Mouse (Mus musculus) 3134 (cell line): ENCODE results near the gene Nprl2.

Source experiments
- DNase-seq: peaks from one replicate; pipeline ENCODE4 v3.0.0-alpha.2; 2011; ENCODE audit warnings: low spot score; ENCODE audit not compliant: insufficient read length; ENCODE audit errors: extremely low read depth

Nprl2 gene

DNA sequence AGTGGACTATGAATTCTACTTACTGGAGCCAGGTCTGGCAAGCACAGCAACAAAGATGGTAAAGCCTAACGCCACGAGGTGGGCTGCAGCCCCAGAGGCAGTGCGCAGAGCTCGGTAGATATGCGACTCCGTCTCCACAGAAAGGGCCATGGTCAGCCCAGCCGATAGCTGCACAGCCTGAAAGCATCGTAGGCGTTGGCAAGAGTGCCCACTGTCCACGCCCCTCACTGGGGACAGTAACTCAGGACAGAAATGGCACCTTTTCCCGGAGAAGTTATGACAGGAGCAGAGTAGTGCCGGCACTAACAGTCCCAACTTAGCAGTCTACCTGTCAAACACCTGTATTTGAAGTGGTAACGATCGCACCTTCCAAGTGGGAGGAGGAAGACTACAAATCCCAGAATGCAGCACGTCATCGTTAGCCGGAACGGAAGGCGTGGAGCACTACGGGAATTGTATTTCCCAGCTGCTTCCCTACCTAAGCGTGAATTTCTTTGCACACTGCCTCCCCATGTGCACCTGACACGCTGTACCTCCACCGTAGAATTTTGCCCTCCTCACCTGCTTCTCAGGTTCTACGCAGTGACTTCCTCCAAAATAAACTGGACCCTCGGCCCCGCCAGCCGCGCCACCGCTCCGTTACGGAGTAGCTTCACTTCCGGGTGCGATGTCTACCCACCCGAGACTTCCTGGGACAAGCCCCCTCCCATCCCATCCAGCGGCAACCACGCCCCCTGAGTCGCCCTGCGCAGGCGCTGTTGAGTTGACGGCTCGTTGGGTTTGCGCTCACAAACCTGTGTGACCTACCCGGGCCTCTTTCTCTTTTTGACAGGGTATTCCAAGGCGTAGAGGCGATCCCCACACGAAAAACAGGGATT is at the start of gene Nprl2, which contains the start of gene Cyb561d2:
Nprl2 (plus strand) TSS at position 753 of the 878 bp plus-strand sequence.
Cyb561d2 (minus strand) TSS at position 720 of the 878 bp plus-strand sequence.
- peak; percentile 97 for DNase-seq

DNA sequence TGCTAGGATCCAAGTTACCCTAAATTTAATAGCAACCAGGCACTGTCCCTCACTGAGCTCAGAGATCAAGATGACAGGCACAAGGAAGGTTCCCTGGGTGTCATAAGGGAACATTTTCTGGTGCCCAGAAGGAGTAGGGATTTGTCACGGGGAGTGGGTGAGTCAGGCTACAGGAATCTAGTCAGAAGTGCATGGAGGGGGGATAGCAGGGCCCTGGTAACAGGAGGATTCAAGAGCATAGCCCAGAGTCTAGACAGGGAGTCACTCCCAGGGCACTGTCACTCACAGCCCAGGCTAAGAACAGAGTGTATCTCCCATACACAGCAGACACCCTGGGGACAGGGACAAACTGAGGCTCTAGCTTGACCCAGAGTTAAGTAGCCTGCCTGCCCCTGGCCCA is 48.5 kb upstream of the Nprl2 start:
- DNase-seq = peak; percentile 55

DNA sequence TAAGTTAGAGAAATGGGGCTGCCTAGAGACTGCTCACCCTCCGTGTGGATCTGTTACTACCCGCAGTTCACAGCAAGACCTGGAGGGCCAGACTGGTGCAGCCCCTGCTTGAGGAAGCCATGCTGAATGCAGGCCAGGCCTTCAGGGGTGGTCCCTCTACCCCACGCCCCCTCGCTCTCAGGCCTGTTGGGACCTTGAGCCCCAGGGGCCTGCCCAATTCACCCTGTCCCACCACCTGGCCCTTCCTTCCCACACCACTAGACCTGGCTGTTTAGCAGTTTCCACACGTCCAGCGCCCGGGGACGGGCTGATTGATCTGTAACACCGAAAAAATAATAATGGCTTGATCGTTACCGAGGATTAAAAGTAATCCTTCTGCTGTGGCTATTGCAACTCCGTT is 47.8 kb upstream of the Nprl2 start:
- no peak for DNase-seq

DNA sequence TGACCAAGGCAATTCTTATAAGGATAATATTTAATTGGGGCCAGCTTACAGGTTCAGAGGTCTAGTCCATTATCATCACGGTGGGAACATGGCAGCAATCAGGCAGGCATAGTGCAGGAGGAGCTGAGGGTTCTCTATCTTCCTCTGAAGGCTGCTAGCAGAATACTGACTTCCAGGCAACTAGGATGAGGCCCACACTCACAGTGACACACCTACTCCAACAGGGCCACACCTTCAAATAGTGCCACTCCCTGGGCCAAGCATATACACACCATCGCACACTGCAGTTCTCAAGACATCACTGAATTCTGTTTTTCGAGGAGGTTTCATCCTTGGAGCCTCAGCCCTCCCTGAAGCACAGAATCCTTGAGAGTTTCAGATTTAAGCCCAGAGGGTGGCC is 45.7 kb upstream of the Nprl2 start:
- DNase-seq = no peak

DNA sequence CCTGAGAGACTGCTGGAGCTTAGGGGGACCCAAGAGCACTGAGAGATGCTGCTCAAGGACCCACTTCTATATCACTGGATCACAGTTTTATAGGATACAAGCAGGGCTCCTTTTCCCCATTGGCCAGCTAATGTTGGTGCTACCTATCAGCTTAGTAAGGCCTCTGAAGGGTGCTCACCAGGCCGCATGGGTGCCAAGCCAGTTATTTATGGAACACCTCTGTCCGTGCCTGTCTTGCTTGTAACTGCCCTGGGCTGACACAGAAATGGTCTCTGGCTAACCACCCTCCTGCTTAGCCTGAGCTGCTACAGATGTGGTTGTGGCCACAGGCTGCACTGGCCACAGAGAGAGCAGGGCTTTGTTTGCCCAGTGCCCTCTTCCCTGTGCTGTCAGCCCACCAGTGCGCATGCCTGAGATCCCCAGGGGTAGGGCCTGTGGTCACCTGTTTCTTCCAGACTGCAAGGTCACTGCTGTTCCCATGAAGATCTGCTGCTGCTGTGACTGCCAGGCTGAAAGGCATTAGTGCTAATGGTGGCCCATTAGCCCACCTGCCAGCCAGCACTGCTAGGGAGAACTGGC is 41.2 kb upstream of the Nprl2 start:
- no peak for DNase-seq

DNA sequence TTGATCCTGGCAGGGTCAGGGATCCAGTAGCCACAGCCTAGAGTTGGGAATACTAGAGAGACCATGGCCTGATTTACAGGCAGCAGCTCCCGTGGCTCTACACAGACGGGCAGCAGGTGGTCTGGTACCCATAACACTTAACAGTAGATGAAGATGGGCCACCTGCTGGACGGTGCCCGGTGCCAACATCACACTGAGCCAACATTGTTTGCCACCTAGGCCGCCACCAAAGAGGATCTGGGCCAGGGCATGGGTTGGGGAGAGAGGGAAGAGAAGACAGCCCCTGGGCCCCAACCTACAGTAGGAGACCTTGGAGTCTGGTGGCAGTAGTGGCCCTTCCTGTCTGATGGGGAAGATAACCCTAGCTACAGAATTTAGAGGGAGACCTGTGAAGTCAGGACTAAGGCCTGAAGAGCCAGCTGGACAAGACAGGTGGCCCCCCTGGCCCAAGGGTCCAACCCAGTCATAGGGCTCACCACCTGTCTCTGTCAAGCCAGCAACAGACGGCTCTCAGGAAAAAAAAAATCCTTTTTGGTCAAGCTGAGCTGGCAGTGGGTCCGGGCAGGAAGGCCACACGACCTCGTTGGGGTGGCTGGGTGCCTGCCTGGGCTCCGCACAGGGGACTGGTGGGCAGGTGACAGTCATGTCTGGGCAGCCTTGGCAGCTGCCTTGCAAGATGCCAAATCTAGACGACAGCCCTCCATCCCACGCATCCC is 39.7 kb upstream of the Nprl2 start:
- DNase-seq = no peak

DNA sequence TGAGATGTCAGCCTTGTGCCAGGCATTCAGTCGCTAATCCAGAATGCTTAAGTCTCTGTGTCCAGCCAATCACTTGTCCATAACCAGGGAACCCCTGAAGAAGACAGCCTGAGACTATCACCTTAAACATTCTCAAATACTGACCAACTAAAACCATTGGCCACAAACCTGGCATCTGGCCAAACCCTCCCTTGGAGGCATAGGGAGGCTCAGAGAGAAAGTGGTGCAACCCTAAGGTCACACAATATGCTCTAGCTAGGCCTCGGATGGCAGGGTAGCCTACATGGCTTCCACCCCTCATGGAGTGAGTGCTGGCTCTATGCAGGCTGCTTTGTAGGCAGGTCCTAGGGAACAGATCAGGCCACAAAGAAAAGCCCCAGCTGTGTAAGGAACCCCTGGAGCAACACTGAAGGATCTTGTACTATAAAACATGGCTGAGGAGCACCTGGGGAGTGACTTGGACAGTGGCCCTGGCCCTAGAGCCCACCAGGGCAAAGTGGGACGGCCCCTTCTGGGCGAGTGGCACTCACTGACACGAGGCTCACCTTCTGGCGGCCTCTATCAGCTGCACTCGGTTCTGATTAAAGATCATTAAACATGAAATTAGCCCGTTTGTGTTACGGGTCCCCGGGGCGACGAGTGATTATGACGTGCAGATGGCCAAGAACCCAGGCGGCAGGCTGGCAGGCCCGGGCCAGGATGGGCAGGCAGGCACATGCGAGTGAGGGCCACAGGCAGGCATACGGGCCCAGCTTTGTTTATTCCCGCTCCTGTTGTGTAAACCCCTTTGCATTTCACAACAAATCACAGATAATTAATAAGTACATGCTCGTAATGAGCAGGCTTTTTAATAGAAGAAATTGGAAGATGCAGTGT is 37.1 kb upstream of the Nprl2 start:
- DNase-seq = no peak

DNA sequence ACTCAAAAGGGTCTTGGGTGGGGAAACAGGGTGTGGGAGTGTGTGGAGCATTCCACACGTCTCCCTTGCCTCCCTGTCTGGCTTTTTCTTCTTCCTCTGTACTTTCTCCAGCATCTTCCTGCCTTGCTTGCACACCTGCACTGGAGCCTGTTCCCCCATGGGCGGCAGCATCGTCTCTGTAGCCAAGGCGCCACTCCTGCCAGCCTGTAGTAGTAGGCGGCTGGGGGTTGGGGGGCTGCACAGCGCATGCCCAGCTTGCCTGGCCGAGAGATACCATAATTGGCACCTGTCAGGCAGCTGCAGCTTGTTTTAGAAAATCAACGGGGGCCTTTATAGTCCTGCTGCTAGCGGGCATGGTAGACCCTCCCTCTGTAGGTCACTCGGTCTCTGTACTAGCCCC is 33.8 kb upstream of the Nprl2 start:
- no peak for DNase-seq

DNA sequence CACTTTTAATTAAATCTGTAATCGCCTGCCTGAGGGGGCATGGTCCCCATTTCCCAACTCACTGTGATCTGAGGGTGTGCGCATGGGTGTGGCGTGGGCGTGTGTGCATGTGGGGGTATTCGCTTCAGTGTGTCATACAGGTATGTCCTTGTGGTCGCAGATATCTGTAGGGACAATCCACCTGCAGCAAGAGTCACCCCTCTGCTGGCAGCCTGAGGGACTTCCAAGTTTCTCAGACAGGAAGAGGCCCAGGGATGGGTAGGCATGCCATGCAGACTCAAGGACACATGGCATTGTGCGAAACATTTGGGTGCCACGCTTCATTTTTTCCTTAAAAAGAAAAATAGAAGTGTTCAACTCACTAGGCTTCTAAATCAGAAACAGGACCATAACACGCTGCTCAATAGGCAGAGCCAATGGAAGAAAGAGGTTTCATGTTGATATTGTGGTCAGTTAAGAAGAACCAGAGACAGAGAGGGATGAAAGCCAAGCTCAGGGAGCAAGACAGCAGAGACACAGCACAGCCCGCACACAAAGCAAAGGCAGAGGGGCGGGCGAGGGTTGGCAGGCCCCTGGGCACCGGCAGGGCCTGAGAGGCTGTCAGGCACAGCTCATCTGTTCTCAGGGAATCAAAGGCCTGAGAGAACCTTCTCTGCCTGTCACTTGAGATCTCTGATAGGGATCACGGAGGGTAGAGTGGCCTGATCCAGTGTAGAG is 31.5 kb upstream of the Nprl2 start:
- DNase-seq = no peak

DNA sequence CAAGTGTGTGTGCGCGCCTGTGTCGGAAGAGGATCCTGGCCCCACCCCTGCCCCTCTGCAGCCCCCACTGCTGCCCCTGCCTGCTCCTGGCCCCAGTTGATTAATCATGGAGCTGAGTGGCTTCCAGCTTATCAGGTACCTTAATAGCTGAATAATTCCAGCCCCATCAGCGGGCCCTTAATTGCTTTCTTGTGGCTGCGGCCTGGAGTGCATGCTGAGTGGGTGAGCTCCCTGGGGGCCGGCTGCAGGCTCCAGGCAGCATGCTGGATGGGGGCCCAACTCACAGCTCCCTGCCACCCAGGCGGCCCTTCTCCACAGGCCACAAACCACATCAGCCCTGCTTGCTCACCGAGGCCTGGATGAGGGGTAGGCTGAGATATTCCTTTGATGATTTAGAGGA is 30.6 kb upstream of the Nprl2 start:
- DNase-seq = no peak

DNA sequence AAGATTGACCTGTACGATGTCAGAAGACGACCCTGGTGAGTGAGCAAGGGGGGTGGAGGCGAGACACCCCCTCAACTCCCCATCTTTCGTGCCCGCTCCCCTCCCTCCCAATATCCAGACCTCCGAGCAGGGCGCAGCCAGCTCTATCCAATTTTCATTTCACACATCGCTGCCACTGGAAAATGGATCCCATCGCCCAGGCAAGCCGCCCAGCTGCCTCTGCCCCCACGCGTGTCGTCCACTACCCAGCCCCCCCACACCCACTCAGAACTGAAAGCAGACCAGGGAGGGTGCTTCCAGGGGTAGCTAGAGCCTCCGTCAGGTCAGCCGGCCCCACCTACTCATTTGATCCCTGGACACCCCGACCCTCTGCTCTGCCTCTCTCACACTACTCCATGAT is 29.7 kb upstream of the Nprl2 start:
- no peak for DNase-seq

DNA sequence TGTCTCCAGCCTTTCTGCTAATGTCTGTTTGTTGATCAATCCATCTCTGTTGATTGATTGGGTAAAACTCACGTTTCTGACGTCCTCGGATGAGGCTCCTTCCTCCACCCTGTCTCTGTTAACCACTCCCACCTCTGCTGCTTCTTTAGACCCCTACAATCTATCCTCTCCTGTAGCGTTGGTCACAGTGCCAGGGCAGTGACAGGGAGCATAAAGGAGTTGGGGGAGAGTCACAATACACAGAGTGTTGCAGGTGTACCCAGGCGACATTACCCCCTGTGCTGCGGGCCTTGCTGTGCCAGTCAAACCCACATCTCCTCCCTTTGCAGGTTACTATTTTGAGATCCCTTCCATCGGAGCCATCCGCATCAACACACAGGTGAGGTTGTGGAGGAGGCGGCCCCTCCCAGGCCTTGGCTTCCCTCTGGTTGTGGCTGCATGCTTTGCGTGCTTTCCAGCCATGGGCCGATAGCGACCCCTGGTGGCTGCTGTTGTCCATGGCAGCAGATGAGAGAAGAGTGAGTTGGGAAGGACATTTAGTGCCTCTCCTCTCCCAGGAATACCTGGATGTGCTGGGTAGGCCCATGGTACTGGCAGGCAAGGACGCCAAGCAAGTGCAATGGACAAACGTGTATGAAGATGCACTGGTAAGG is 27.6 kb upstream of the Nprl2 start:
- peak; percentile 28 for DNase-seq

DNA sequence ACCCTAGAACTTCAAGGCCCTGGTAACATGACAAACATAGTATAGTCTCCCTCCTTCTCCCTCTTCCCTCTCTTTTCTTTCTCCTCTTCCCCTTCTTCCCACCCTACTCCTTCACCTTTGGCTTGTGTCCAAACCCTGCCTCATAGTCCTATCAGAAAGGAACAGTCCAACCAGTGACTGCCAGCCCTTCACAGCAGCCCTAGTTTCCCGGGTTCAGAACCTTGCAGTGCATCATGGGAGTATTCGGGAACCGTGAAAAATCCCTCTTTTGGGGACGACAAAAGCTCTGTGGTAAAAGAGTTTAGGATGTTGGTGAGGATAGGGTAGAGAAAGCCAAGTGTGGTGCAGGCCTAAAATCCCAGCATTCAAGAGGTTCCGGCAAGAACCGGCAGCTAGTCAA is 21.7 kb upstream of the Nprl2 start:
- DNase-seq = no peak

DNA sequence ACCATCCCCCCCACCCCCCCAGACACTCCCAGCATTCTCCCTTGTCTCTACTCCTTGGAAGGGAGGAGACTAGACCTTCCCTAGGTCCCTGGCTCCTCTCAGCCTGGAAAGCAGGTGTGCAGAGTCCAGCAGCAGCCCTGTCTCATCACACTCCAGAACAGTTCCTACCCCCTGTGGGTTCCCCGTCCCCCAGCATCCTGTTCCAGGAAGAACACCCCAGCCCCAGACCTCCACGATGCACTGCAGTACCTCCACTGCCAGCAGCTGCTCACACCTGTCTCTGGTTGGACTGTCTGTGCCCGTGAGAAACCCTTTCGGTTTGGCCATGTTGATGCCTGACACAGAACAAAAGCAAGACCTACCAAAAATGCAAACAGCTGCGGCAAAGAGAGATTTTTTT is 20.8 kb upstream of the Nprl2 start:
- no peak for DNase-seq

DNA sequence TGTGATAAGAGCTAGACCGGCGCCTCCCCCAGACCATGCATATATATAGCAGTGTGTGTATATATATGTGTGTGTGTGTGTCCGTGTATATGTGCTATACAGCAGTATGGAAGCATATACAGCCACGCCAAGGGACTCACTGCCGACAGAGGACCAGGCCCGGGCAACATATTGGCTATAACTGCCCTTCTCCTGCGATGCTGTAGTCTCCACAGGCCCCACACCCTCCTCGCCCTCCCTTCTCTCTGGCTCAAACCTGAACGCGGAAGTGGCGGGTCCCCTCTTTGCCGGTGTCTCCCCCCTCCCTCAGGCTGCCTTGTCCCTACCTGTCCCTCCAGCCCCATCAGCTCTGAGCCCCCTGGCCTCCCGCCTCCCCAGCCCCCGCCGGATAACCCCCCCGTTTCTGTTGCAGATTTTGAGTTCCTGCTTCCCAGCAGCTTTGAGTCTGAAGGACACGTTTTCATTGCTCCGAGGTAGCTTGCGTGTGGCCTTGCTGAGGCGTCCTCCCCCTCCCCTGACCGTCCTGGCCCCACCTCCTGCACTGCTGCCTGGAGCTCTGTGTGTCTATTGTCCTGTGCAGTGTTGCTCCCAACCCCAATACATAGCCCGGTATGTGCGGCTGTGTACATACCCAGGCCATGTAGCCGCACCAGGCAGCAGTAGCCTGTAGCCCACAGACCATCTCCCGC is 20.2 kb upstream of the Nprl2 start:
- no peak for DNase-seq

DNA sequence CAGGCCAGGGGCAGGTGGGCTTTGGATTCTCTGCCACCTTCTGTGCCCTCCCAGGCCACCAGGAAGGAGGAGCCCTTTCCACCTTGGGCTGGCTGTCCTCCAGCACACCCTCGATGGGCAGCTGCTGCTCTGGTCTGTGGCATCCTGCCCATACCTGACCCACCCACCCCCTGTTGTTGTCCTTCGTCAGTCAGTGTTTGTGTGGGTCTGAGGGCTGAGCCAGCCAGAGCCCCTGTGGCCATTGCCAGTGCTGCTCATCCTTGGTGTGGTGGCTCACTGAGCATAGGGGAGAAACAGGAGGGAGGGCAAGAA is 19.7 kb upstream of the Nprl2 start:
- no peak for DNase-seq

DNA sequence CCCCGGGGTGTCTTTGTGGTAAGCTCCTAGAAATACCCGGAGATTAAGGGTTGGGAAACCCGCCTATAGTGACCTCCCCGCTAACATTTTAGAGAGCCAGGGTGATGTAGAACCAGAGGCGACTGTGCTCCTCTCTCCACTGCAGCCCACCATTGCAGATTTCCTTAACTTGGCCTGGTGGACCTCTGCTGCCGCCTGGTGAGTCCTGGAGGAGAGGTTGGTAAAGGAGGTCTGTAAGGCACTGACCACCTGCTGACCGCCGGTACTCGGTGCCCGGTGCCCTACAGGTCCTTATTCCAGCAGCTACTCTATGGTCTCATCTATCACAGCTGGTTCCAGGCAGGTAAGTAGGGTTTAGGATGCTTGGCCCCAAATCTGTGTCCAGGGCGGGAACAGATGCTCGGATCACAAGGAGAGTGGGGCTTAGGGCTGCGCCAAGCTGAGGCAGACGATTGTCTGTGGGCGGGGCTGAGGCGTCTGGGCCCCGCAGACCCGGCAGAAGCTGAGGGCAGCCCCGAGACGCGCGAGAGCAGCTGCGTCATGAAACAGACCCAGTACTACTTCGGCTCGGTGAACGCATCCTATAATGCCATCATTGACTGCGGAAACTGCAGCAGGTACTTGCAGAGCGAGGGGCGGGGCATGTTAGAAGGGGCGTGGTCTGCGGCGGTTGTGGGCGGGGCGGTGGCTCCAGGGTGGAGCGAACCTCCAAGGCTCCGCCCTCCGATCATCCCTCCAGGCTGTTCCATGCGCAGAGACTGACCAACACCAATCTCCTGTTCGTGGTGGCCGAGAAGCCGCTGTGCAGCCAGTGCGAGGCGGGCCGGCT is 15.6 kb upstream of the Nprl2 start:
- no peak for DNase-seq

DNA sequence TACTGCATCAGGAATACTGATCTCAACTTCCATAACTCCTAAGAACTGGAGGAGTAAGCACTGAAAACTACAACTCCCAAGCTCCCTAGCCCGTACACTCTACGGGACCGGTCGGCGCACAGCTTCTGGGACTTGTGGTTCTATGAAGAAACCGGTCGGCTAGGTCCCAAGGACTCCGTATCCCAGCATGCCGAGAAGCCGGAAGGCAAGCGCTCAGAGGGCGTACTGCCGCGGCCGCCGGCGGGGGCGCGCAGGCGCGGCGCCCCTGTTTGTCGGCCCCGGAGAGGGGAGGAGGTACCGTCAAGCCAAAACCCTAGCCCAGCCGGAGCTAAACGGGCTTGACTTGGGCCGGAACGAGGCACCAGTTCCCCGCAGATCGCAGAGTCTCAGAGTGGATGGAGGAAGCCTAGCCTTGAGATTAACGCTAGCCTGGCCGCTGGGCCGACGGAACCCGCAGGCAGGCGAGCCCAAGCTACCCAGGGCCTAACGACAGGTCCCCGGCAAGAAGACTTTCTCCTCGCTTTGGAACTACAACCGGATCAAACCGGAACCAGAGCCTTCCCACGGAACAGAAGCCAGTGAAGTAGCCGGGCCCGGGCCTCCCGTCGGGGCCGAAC is 8.1 kb upstream of the Nprl2 start, which contains the start of gene Tmem115:
Tmem115 (plus strand) TSS at position 155 of the 617 bp plus-strand sequence.
- DNase-seq = peak; percentile 98
